8 mouse cellular contexts compared by ENCODE assay signal in the genomic region with DNA sequence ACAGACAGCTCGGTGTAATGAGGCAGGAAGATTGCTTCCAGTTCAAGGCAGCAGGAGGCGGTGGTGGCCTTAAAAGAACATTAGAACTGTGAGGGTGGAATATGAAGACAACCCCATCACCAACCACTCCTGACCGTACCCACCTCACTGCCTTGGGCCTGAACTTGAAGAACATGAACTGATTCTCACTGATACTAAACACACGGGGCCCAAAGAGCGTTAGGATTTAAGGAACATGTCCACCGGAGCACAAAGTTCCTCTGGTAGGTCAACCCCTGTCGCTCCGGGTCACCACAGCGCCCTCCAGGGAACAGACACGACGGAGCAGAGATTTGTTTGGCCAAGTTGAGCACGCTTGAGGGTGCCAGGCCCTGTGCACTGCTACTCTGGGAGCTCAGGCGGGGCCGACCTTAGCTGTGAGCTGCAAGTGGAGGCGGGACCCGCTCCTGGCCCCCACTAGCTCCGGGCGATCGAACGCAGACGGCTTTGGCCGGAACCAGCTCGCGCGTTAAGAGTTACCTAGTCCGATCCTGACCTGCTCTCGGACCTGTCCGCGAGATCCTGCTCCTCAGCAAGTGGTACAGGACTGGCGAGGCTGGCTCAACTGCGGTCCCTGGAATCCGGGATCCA. TPM values are rescaled to one million over a fixed set of nuclear protein-coding genes. Genes with fewer than 3 reads are reported as not detected.
DNase-seq lines count a peak whose midpoint lies in the region; ATAC-seq and TF ChIP-seq lines count a peak whose summit lies in the region.

No protein-coding gene starts in this region.

- peak; percentile 86 for DNase-seq in kidney, adult 2 months
- no peak for DNase-seq in kidney, postnatal 14 days
- DNase-seq in adipocyte (ENCODE audit: low spot score): peak; percentile 90
- DNase-seq in thymus, postnatal 14 days: peak; percentile 66

- 0 out of 2 replicates have a peak, but pooled peaks have one; percentile 1 for ATAC-seq in forebrain, embryonic 12.5 days (ENCODE audit: low FRiP score)
- ATAC-seq in hindbrain, embryonic 13.5 days (ENCODE audit: low FRiP score): peak; percentile 85
- peak; percentile 72 for ATAC-seq in liver, embryonic 12.5 days
- peak; percentile 75 for ATAC-seq in monocyte, adult 5-6 weeks (replicated peaks; ENCODE audit: insufficient number of reproducible peaks, low FRiP score, low TSS enrichment, poor library complexity, severe bottlenecking)

- peak overlapping the region; percentile 65 for H3K27ac ChIP-seq in kidney, adult 2 months (ENCODE audit: insufficient read depth, low read depth, low read length)
- H3K27ac ChIP-seq in forebrain, embryonic 12.5 days: peak overlapping the region; percentile 65
- peak overlapping the region; percentile 85 for H3K27ac ChIP-seq in hindbrain, embryonic 13.5 days
- H3K27ac ChIP-seq in liver, embryonic 12.5 days: peak overlapping the region; percentile 76

- peak; percentile 29 for TF ChIP-seq POLR2A in kidney, adult 2 months (IDR thresholded peaks at IDR 0.05; ENCODE audit: low read depth, low read length)

- under 1% methylated on average over 32 of the region's 32 CpGs for WGBS in kidney, adult 2 months
- WGBS in forebrain, embryonic 12.5 days: under 1% methylated on average over 32 of the region's 32 CpGs
- 1% methylated on average over 31 of the region's 32 CpGs for WGBS in hindbrain, embryonic 13.5 days
- under 1% methylated on average over 32 of the region's 32 CpGs for WGBS in liver, embryonic 12.5 days (ENCODE audit: insufficient replicate concordance)

- H3K36me3 ChIP-seq in kidney, adult 2 months (ENCODE audit: control insufficient read depth, insufficient read depth, low read length): no peaks in the 10 kb centered on the region
- no peaks in the 10 kb centered on the region for H3K36me3 ChIP-seq in forebrain, embryonic 12.5 days (replicated peaks)
- H3K36me3 ChIP-seq in hindbrain, embryonic 13.5 days: no peaks in the 10 kb centered on the region
- no peaks in the 10 kb centered on the region for H3K36me3 ChIP-seq in liver, embryonic 12.5 days

- peak overlapping the region; percentile 79 for H3K4me2 ChIP-seq in forebrain, embryonic 12.5 days
- H3K4me2 ChIP-seq in hindbrain, embryonic 13.5 days: peak overlapping the region; percentile 84
- peak overlapping the region; percentile 97 for H3K4me2 ChIP-seq in liver, embryonic 12.5 days

- H3K4me1 ChIP-seq in kidney, adult 2 months (ENCODE audit: control insufficient read depth, insufficient read depth, low read length): peaks cover 8% of the 10 kb centered on the region; the same call in 1 of the 2 replicates
- peaks cover 15% of the 10 kb centered on the region for H3K4me1 ChIP-seq in forebrain, embryonic 12.5 days
- peaks cover 23% of the 10 kb centered on the region for H3K4me1 ChIP-seq in hindbrain, embryonic 13.5 days (replicated peaks)
- peaks cover 55% of the 10 kb centered on the region for H3K4me1 ChIP-seq in liver, embryonic 12.5 days

- H3K4me3 ChIP-seq in kidney, adult 2 months (ENCODE audit: insufficient read depth, low read depth, low read length): peak overlapping the region; percentile 62
- H3K4me3 ChIP-seq in forebrain, embryonic 12.5 days (replicated peaks): peak overlapping the region; percentile 63
- peak overlapping the region; percentile 75 for H3K4me3 ChIP-seq in hindbrain, embryonic 13.5 days
- H3K4me3 ChIP-seq in liver, embryonic 12.5 days: peak overlapping the region; percentile 75

- H3K9me3 ChIP-seq in forebrain, embryonic 12.5 days: no peaks in the 10 kb centered on the region
- H3K9me3 ChIP-seq in hindbrain, embryonic 13.5 days: no peaks in the 10 kb centered on the region
- no peaks in the 10 kb centered on the region for H3K9me3 ChIP-seq in liver, embryonic 12.5 days (replicated peaks)

- peak overlapping the region; percentile 74 for H3K9ac ChIP-seq in forebrain, embryonic 12.5 days
- peak overlapping the region; percentile 88 for H3K9ac ChIP-seq in hindbrain, embryonic 13.5 days
- H3K9ac ChIP-seq in liver, embryonic 12.5 days: peak overlapping the region; percentile 70

- TF ChIP-seq CTCF in kidney, adult 2 months (conservative IDR thresholded peaks at IDR 0.05; ENCODE audit: insufficient read depth, insufficient read length, low read depth, low read length): peak; percentile 49

- H3K27me3 ChIP-seq in kidney, adult 2 months (replicated peaks; ENCODE audit: control insufficient read depth, insufficient read depth, low read length): no peaks in the 10 kb centered on the region
- no peaks in the 10 kb centered on the region for H3K27me3 ChIP-seq in forebrain, embryonic 12.5 days
- 0 out of 2 replicates have a peak, but pooled peaks cover 6% of the 10 kb centered on the region for H3K27me3 ChIP-seq in hindbrain, embryonic 13.5 days
- 0 out of 2 replicates have a peak, but pooled peaks cover 3% of the 10 kb centered on the region for H3K27me3 ChIP-seq in liver, embryonic 12.5 days (replicated peaks)

RNA-seq across cellular contexts. Expression of a gene that starts 0.5 kb away (rescaled TPM):
- polyA plus RNA-seq in kidney, adult 2 months (2012; rRNA removed): 112 and 124 TPM in 2 replicates
- polyA plus RNA-seq in forebrain, embryonic 12.5 days (2016; fragmentation: Nextera tagmentation; extraction: Ambion mirVana): 19.7 and 24.4 TPM in 2 replicates
- 30.8 and 31.4 TPM in 2 replicates for polyA plus RNA-seq in hindbrain, embryonic 13.5 days (2015; fragmentation: Nextera tagmentation; extraction: Ambion mirVana)
- 12.1 and 13.1 TPM in 2 replicates for polyA plus RNA-seq in liver, embryonic 12.5 days (2016; fragmentation: Nextera tagmentation; extraction: Ambion mirVana)
- total RNA-seq in monocyte, adult 5-6 weeks (2017): 37.3 to 55.5 TPM (median 45.4 TPM) in 3 replicates

RNA-seq across cellular contexts. Expression of a gene that starts 9.1 kb away (rescaled TPM):
- 16.0 and 17.5 TPM in 2 replicates for polyA plus RNA-seq in kidney, adult 2 months (2012; rRNA removed)
- 148 and 151 TPM in 2 replicates for polyA plus RNA-seq in forebrain, embryonic 12.5 days (2016; fragmentation: Nextera tagmentation; extraction: Ambion mirVana)
- polyA plus RNA-seq in hindbrain, embryonic 13.5 days (2015; fragmentation: Nextera tagmentation; extraction: Ambion mirVana): 117 and 118 TPM in 2 replicates
- polyA plus RNA-seq in liver, embryonic 12.5 days (2016; fragmentation: Nextera tagmentation; extraction: Ambion mirVana): 59.4 and 62.6 TPM in 2 replicates
- total RNA-seq in monocyte, adult 5-6 weeks (2017): 80.4 to 111 TPM (median 109 TPM) in 3 replicates

RNA-seq across cellular contexts. Expression of a gene that starts 36.0 kb away (rescaled TPM):
- 3.4 and 4.4 TPM in 2 replicates for polyA plus RNA-seq in kidney, adult 2 months (2012; rRNA removed)
- polyA plus RNA-seq in forebrain, embryonic 12.5 days (2016; fragmentation: Nextera tagmentation; extraction: Ambion mirVana): 10.5 and 10.6 TPM in 2 replicates
- polyA plus RNA-seq in hindbrain, embryonic 13.5 days (2015; fragmentation: Nextera tagmentation; extraction: Ambion mirVana): 65.7 and 75.1 TPM in 2 replicates
- polyA plus RNA-seq in liver, embryonic 12.5 days (2016; fragmentation: Nextera tagmentation; extraction: Ambion mirVana): 36.1 and 36.9 TPM in 2 replicates
- total RNA-seq in monocyte, adult 5-6 weeks (2017): not detected in 3 replicates

RNA-seq across cellular contexts. Expression of a gene that starts 40.8 kb away (rescaled TPM):
- 25.0 and 32.0 TPM in 2 replicates for polyA plus RNA-seq in kidney, adult 2 months (2012; rRNA removed)
- 2.4 and 3.8 TPM in 2 replicates for polyA plus RNA-seq in forebrain, embryonic 12.5 days (2016; fragmentation: Nextera tagmentation; extraction: Ambion mirVana)
- polyA plus RNA-seq in hindbrain, embryonic 13.5 days (2015; fragmentation: Nextera tagmentation; extraction: Ambion mirVana): 9.0 and 9.5 TPM in 2 replicates
- polyA plus RNA-seq in liver, embryonic 12.5 days (2016; fragmentation: Nextera tagmentation; extraction: Ambion mirVana): 0.99 and 1.0 TPM in 2 replicates
- 0.49 TPM in 1 of 3 replicates, not detected in the others for total RNA-seq in monocyte, adult 5-6 weeks (2017)

RNA-seq across cellular contexts. Expression of a gene that starts 44.7 kb away (rescaled TPM):
- polyA plus RNA-seq in kidney, adult 2 months (2012; rRNA removed): 0.20 and 0.37 TPM in 2 replicates
- polyA plus RNA-seq in forebrain, embryonic 12.5 days (2016; fragmentation: Nextera tagmentation; extraction: Ambion mirVana): 0.29 and 0.67 TPM in 2 replicates
- polyA plus RNA-seq in hindbrain, embryonic 13.5 days (2015; fragmentation: Nextera tagmentation; extraction: Ambion mirVana): 0.30 and 0.36 TPM in 2 replicates
- 96.4 and 96.5 TPM in 2 replicates for polyA plus RNA-seq in liver, embryonic 12.5 days (2016; fragmentation: Nextera tagmentation; extraction: Ambion mirVana)
- not detected in 3 replicates for total RNA-seq in monocyte, adult 5-6 weeks (2017)

Comparison
In these comparisons a context has a peak if more than half of its experiments do, and no peak if none do; other contexts are left out.
1. ATAC-seq: peak in every context shown above with its lines; median percentile 85 in hindbrain, embryonic 13.5 days; 75 in monocyte, adult 5-6 weeks; 72 in liver, embryonic 12.5 days; 1 in forebrain, embryonic 12.5 days.